Mouse (Mus musculus) heart, adult 2 months (tissue): ENCODE measurements around the gene Vasn. TPM values are rescaled to one million over a fixed set of nuclear protein-coding genes. Genes with fewer than 3 reads are reported as not detected.

Experiments used
- DNase-seq, 2 experiments: peaks; one replicate each; pipeline ENCODE4 v3.0.0; 2021
- H3K27ac ChIP-seq: fragments of 200-600 bp; 2 replicates; pipeline ENCODE4 v1.8.1; 2022
- H3K27me3 ChIP-seq: fragments of 200-500 bp; 2 replicates; pipeline ENCODE4 v1.6.1; 2012; ENCODE audit warnings: mild to moderate bottlenecking, low read length, inconsistent platforms, mixed read lengths; ENCODE audit not compliant: control insufficient read depth, insufficient read depth
- H3K36me3 ChIP-seq: fragments of 200-500 bp; 2 replicates; pipeline ENCODE4 v1.6.1; 2012; ENCODE audit warnings: low read length, inconsistent platforms; ENCODE audit not compliant: control insufficient read depth, insufficient read depth
- H3K4me1 ChIP-seq: fragments of 200-500 bp; 2 replicates; pipeline ENCODE4 v1.6.1; 2011; ENCODE audit warnings: low read length; ENCODE audit not compliant: control insufficient read depth, insufficient read depth
- H3K4me3 ChIP-seq: fragments of 200-600 bp; 2 replicates; pipeline ENCODE4 v1.8.1; 2022
- H3K79me2 ChIP-seq: fragments of 200-500 bp; replicated peaks from 2 replicates; pipeline ENCODE4 v1.6.1; 2012; ENCODE audit warnings: mild to moderate bottlenecking, inconsistent platforms, low read length, moderate library complexity, mixed read lengths; ENCODE audit not compliant: control insufficient read depth, insufficient read depth
- H3K9ac ChIP-seq: fragments of 200-500 bp; 2 replicates; pipeline ENCODE4 v1.6.1; 2012; ENCODE audit warnings: low read depth, mild to moderate bottlenecking, control low read depth, inconsistent platforms, low read length, mixed read lengths
- CTCF ChIP-seq: fragments of 200-600 bp; IDR thresholded peaks from 2 replicates; pipeline ENCODE4 v1.8.1; 2022; ENCODE audit warnings: antibody characterized with exemption, mild to moderate bottlenecking, moderate library complexity
- EP300 ChIP-seq: fragments of 200-500 bp; IDR thresholded peaks from 2 replicates; pipeline ENCODE4 v1.6.1; 2011; ENCODE audit warnings: low read depth, low read length, control low read depth; ENCODE audit not compliant: insufficient read depth
- POLR2A ChIP-seq: fragments of 200-500 bp; IDR thresholded peaks from 2 replicates; pipeline ENCODE4 v1.6.1; 2011; ENCODE audit warnings: mild to moderate bottlenecking, low read depth, low read length, control low read depth; ENCODE audit not compliant: insufficient read depth
- WGBS: fragments of 180-500 bp; shearing (Covaris S2); methylation state at CpG from one replicate; pipeline ENCODE4 v1.1.7; 2018; 5-methylcytosine and 5-hydroxymethylcytosine counted together
- intact Hi-C: fragments of 180-260 bp; cut with DNase I; formaldehyde crosslinking; loops from one replicate; pipeline ENCODE4 v1.15.1; 2025
- polyA plus RNA-seq: library from polyadenylated mRNA; depleted of rRNA; stranded (reverse); fragments of >200 nt; gene quantifications from 2 replicates; pipeline ENCODE4 v1.2.3, GENCODE M21; 2012
- total RNA-seq, 2 experiments: library from RNA; stranded (reverse); gene quantifications; 2 replicates each; pipeline ENCODE4 v1.2.3; 2021

Vasn gene
- total and polyA plus RNA-seq, 3 experiments = 9.2 to 23.9 (median 10.5) TPM

DNA sequence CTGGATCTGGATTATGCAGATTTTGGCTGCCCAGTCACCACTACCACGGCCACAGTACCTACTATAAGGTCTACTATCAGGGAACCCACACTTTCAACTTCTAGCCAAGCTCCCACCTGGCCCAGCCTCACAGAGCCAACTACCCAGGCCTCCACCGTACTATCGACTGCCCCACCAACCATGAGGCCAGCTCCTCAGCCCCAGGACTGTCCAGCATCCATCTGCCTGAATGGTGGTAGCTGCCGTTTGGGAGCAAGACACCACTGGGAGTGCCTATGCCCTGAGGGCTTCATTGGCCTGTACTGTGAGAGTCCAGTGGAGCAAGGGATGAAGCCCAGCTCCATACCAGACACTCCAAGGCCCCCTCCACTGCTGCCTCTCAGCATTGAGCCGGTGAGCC lies 9.5 kb downstream of the Vasn start:
- 74% methylated on average over 5 of the region's 5 CpGs for WGBS
- H3K79me2 ChIP-seq = peaks cover 3% of the 10 kb centered on the region
- no peak for TF ChIP-seq CTCF
- TF ChIP-seq POLR2A = no peak
- no peak for TF ChIP-seq EP300
- H3K36me3 ChIP-seq = no peaks in the 10 kb centered on the region
- DNase-seq = no peak
- no peak overlapping the region for H3K4me3 ChIP-seq
- peak overlapping the region; percentile 26 for H3K27ac ChIP-seq
- peaks cover 16% of the 10 kb centered on the region for H3K4me1 ChIP-seq
- intact Hi-C loops = no loop called here
- no peaks in the 10 kb centered on the region for H3K27me3 ChIP-seq
- peak overlapping the region; percentile 11; the same call in 1 of the 2 replicates for H3K9ac ChIP-seq

DNA sequence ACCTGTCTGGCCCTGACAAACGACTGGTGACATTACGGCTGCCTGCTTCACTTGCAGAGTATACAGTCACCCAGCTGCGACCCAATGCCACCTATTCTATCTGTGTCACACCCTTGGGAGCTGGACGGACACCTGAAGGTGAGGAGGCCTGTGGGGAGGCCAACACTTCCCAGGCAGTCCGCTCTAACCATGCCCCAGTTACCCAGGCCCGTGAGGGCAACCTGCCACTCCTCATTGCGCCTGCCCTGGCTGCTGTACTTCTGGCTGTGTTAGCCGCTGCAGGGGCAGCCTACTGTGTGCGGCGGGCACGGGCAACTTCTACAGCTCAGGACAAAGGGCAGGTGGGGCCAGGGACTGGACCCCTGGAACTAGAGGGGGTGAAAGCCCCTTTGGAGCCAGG lies 10.0 kb downstream of the Vasn start:
- DNase-seq = peak in 1 of 2 experiments; percentile 59
- no peak overlapping the region for H3K4me3 ChIP-seq
- peak overlapping the region; percentile 26 for H3K27ac ChIP-seq
- H3K9ac ChIP-seq = no peak overlapping the region
- WGBS = 77% methylated on average over 11 of the region's 11 CpGs
- H3K79me2 ChIP-seq = peaks cover 3% of the 10 kb centered on the region
- intact Hi-C loops = no loop called here
- TF ChIP-seq EP300 (no peak), CTCF (no peak), POLR2A (no peak)
- H3K27me3 ChIP-seq = no peaks in the 10 kb centered on the region
- peaks cover 13% of the 10 kb centered on the region for H3K4me1 ChIP-seq
- H3K36me3 ChIP-seq = no peaks in the 10 kb centered on the region

DNA sequence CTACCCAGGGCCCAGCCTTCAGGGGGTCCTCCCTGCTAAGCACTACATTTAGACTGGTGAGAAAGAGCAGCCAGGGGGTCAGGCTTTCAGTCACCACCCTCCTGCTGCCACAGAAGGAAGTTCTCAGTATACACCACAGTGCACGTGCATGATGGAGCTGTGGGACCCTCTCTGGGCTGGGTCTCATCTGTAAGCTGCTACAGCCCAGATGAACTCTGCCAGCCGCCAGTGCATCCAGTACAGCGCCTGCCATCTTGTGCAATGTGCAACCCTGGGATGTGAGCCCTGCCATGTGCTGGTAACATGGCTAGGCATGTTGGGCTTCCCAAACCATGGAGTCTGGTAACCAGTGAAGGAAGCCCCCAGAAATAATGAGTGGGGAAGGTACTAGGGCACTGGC lies 10.4 kb downstream of the Vasn start:
- DNase-seq = no peak
- no peaks in the 10 kb centered on the region for H3K27me3 ChIP-seq
- H3K4me3 ChIP-seq = no peak overlapping the region
- H3K27ac ChIP-seq = peak overlapping the region; percentile 7; the same call in 1 of the 2 replicates
- peaks cover 3% of the 10 kb centered on the region for H3K79me2 ChIP-seq
- no peak overlapping the region for H3K9ac ChIP-seq
- 95% methylated on average over 3 of the region's 3 CpGs for WGBS
- H3K36me3 ChIP-seq = no peaks in the 10 kb centered on the region
- no peak for TF ChIP-seq POLR2A
- TF ChIP-seq CTCF = no peak
- TF ChIP-seq EP300 = no peak
- intact Hi-C loops = no loop called here
- peaks cover 13% of the 10 kb centered on the region for H3K4me1 ChIP-seq

DNA sequence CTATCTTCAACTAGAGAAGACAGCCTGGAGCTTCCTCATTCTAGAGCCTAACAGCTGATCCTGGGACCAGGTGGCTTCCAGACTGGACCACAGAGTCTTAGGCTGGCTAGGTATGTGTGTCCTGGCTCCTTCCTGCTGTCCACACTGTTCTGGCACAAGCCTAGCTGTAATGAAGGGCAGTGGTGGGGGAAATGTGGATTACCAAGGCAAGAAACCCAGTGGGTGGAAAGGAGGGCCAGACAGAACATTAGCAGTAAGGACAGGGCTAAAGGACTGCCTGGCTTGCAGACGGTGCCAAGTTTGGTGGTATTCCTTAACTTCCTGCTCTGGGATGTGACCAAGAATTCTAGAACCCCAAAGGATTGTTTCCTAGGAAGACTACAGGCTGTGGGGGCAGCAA lies 11.3 kb downstream of the Vasn start:
- 64% methylated on average over 1 of the region's 1 CpGs for WGBS
- no peaks in the 10 kb centered on the region for H3K36me3 ChIP-seq
- peaks cover 17% of the 10 kb centered on the region for H3K4me1 ChIP-seq
- H3K79me2 ChIP-seq = peaks cover 3% of the 10 kb centered on the region
- intact Hi-C loops = no loop called here
- no peak for DNase-seq
- no peaks in the 10 kb centered on the region for H3K27me3 ChIP-seq
- no peak overlapping the region for H3K4me3 ChIP-seq
- H3K9ac ChIP-seq = no peak overlapping the region
- no peak for TF ChIP-seq EP300
- no peak for TF ChIP-seq CTCF
- no peak for TF ChIP-seq POLR2A
- H3K27ac ChIP-seq = peak overlapping the region; percentile 45

DNA sequence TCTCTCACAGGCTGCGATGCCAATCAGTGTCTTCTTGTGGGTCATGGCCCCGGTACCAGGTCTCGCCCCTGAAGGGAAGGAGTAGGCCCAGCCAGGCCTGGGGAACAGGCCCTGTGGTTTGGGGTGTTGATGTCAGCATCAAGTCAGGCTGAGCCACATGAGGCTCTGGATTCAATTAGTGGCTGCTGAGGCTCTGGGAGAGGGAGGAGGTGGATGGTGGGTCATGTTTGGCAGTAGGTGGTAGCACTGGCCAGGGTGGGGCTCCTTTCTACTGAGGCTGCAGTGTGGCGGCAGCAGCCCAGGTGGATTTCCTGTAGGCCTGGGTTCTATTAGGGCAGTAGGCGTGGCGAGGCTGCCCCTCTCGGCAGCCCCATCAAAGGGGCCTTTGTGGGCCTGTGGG lies 11.9 kb downstream of the Vasn start:
- 79% methylated on average over 7 of the region's 7 CpGs for WGBS
- Histone ChIP-seq H3K36me3 (no peaks in the 10 kb centered on the region), H3K79me2 (peaks cover 3% of the 10 kb centered on the region), H3K4me3 (no peak overlapping the region), H3K27ac (peak overlapping the region; percentile 45), H3K4me1 (peaks cover 19% of the 10 kb centered on the region), H3K27me3 (no peaks in the 10 kb centered on the region), H3K9ac (no peak overlapping the region)
- TF ChIP-seq EP300 (no peak), POLR2A (no peak), CTCF (no peak)
- intact Hi-C loops = no loop called here
- DNase-seq = no peak

DNA sequence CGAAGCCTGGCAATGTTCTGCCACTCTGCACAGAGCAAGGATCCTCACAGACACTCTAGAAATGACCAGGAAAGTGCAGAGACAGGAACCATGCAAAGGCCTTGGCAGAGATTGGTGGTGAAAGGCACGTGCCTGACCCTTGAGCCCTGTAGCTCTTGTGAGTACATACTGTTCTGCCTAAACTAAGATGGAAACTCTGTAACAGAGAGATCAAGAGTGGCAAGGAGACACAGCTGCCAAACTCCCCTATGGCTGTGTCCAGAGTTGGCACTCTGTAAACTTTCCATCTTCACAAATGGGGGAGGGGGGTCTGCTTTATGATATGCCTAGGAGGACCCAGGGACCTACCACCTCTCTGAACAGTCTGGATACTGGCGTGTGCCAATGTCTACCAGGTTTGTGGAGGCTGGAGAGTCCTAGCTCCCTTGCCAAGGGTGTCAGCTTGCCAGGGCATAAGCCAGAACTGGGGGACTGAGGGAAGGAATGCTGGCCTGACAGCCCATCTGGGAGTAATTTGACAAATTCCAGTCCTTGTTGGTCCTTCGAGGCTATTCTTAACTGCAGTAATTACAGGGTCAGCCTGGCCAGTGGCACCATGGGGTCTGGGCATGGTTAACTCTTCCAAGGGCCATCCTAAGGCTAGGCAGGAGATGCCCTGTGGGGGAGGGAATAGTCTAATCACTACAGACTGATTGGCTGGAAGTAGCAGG lies 13.1 kb downstream of the Vasn start:
- peak in 1 of 2 experiments; percentile 45 for DNase-seq
- TF ChIP-seq EP300 (0 out of 2 replicates have a peak, but pooled peaks have one; percentile 23), CTCF (no peak), POLR2A (no peak)
- Histone ChIP-seq H3K36me3 (no peaks in the 10 kb centered on the region), H3K4me1 (peaks cover 17% of the 10 kb centered on the region), H3K9ac (no peak overlapping the region), H3K27me3 (no peaks in the 10 kb centered on the region), H3K79me2 (peaks cover 3% of the 10 kb centered on the region), H3K27ac (peak overlapping the region; percentile 45), H3K4me3 (no peak overlapping the region)
- intact Hi-C loops = no loop called here
- 55% methylated on average over 4 of the region's 4 CpGs for WGBS
